Mouse (Mus musculus) G1E (cell line): ENCODE data around the gene Tenm2.

Experiments used
- CTCF ChIP-seq: IDR thresholded peaks from 2 replicates; pipeline ENCODE4 v1.5.1; 2012; ENCODE audit warnings: low read depth, low read length, inconsistent platforms, mixed read lengths
- GATA1 ChIP-seq: IDR thresholded peaks from 2 replicates; pipeline ENCODE4 v1.6.1; 2012; ENCODE audit warnings: borderline replicate concordance, low read length, inconsistent platforms, mixed read lengths
- TAL1 ChIP-seq: conservative IDR thresholded peaks from 2 replicates; pipeline ENCODE4 v1.6.1; 2012; ENCODE audit warnings: low read depth, low read length, inconsistent platforms, mixed read lengths

- no peak for TF ChIP-seq TAL1
- peak; percentile 13; the same call in 1 of the 2 replicates for TF ChIP-seq CTCF
- TF ChIP-seq GATA1 = no peak
These were observed 324.4 kb downstream of the Tenm2 start for GRCm38 (mm10) chr11:36911406-36911805.
